Mouse (Mus musculus) thymus, adult 18-20 months (tissue): Measurements from ENCODE around the gene Fhod1.

Experiments
- DNase-seq, 2 experiments: peaks; one replicate each; pipeline ENCODE4 v3.0.0; 2022; ENCODE audit warnings: mixed read lengths in 2 of 2

The Fhod1 gene

DNA sequence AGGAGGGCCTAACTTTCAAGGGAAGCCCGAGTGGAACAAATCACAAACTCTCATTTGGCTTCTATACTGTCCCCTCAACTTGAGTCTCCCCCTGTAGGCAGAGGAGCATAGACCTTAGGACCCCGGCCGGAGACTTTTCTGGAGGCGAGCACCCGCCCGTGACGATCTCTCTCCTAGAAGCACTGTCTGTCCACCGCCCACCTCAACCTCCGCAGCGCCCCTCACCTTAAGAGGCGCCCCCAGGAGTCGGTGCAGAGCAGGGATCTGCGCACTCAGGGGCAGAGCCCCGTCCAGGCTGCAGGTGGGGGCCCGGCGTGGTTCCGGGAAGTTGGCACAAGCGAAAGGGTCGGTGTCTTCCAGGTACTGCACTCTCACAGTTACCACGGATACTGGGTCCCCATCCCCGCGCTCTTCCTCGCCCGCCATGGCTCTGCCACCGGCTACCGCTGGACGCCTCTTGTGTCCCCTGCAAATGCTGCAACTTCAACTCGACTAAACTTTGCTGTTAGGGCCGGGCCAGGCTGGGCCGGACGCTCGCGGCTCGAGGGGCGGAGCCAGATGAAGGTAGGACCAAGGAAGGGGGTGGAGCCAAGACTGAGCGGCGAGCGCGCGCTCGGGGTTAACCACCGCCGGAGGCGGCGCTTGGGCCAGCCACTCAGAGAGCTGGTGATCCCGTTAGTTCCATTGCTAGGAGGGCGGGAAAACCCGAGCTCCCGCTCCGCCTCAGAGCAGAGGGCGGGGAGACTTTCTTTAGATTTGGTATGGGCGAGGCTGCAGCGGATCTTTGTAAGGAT, at the start of gene Fhod1:
Gene Fhod1 (minus strand): TSS at position 526 of the 794 bp plus-strand sequence.
- peak; percentile 84 to 85 for DNase-seq

DNA sequence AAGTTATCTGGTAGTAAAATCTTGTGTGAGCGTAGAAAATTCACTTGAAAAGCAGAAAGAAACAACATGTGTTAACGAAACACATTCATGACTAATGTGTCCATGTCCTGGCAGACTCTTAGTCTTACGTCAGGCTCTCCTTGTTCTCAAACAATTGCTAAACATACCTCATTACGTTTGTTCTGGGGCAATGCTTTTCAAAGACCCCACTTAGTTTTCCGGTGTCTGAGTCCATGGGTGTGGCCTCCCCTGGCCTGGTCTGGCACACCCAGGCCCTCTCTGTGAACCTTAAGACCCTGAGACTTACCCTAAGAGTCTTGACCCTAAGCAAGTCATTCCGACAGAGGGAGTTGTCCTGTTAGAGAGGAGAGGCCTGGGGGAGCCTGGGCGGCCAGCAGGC, 46.2 kb upstream of the Fhod1 start:
- no peak for DNase-seq

DNA sequence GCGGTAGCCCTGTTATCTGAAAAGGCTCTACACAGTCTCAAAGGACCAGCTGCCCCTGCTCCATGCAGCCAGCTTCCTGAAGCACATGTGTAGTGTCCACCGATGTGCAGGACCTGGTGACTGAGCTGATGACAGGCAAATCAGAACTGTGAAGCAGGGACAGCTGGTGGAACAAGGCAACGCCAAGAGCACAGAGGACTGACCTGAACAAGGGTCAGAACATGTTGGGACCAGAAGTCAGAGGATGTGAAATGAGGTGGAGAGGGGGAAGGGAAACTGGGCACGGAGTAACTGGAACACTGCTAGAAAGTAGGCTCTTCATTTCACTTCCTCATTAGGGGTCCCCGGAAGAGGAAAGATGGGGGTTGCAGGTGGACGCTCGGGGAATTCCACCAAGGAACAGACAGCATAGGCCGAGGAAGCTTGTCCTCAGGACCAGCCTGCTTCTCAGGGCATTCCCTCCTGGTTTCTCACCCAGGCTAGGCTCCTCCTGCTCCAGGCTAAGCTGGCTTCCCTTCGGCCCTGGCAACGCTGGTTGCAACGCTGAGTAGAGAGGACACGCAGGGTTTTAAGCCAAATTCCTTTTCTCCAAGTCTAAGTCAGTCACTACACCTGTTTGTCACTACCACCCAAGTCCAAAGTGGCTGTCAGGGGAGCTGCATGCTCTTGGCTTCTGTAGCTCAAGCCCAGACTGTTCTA, 45.5 kb upstream of the Fhod1 start:
- DNase-seq = no peak

DNA sequence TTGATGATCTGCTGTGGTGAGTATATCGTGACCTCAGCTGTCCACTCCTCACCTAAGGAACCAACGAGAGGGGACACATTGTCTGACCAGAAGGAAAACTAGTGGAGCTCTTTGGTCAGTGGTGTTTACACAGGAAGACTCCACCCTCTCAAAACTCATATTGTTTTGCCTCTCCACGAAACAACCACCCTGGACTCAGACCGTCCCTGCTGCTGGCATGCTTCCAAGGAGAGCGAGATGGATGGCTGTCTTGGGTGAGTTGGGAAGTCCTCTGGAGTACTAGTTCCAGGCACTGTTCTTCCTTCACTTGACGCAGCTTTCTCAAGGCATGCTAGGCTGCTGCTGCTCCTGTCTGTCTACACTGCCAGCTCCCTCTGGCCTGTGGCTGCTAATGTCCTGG, 41.3 kb upstream of the Fhod1 start:
- no peak for DNase-seq

DNA sequence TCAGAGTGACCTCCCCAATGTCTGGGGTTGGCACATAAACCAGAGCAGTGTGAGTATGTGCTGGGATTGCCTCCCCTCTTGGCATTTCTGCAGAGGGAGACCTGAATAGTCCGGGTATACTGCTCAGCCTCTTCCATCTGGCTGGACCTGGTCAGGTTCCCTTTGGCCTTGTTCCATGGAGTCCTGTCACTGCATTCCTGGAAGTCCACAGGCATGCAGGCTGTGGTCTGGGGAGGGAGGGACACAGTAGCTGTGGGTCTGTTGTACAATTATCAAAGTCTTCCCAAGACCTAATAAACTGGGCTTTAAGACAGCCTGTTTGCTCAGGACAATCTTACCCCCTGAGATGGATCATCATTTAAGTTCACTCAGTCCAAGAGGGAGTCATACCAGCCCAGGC, 39.4 kb upstream of the Fhod1 start:
- no peak for DNase-seq

DNA sequence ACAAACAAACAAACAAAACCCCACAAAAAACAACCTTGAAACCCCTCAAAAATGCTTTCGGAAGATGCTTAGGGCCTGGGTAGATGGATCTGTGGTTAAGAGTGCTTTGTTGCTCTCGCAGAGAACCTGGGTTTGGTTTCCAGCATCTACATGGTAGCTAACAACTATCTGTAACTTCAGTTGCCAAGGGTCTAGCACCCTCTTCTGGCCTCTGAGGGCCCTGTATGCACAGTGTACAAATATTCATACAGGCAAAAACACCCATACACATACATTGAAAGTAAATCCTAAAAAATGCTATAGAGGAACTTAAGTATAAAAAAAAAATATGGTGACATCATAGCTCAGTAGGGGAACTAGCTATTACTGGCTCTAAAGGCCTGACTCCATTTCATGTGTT, 36.3 kb upstream of the Fhod1 start:
- no peak for DNase-seq

DNA sequence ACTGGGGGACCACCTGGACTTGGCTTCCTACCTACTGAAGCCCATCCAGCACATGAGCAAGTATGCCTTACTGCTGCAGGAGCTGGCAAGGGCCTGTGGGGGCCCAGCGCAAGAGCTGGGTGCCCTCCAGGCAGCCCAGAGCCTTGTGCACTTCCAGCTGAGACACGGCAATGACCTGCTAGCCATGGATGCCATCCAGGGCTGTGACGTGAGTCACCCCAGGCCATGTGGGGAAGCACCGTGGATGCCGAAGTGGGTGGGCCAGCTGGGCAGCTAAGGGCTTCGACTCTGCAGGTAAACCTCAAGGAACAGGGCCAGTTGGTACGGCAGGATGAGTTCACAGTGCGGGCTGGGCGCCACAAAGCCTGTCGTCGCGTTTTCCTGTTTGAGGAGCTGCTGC, 32.6 kb upstream of the Fhod1 start:
- DNase-seq = no peak

DNA sequence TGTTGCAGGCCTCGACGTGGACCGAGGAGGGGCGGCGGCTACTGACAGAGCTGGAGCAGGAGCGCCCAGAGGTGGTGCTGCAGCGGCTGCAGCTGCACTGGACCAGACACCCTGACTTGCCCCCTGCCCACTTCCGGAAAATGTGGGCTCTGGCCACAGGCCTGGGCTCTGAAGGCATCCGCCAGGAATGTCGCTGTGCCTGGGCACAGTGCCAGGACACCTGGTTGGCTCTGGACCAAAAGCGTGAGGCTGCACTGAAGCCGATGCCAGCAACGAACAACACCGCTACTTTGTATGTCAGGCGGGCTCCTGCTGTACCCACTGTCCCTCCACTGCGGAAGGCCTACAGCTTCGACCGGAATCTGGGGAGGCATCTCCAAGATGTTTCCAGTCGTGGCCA, 30.9 kb upstream of the Fhod1 start:
- DNase-seq = no peak

DNA sequence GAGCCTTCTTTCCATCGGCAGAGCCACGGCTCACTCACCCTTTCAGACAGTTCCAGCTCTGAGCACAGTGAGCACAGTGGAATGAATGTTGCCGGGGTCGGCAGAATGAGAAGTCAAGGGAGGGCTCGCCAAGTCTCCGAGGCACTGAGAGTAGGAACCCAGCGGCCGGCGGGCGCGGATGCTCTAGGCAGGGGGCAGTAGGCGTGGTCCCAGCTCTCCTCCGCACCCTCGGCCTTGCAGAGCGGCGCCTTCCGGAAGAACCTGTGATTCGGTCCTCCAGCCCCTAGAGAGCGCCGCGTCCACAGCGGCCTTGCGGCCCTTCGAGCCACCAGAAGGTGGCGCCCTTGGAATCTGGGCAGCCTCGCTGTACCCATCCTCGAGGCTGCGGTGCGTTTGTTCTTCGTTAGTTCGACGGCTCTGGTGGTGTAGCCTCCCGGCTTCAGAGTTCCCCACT, 26.8 kb upstream of the Fhod1 start:
- DNase-seq = no peak

DNA sequence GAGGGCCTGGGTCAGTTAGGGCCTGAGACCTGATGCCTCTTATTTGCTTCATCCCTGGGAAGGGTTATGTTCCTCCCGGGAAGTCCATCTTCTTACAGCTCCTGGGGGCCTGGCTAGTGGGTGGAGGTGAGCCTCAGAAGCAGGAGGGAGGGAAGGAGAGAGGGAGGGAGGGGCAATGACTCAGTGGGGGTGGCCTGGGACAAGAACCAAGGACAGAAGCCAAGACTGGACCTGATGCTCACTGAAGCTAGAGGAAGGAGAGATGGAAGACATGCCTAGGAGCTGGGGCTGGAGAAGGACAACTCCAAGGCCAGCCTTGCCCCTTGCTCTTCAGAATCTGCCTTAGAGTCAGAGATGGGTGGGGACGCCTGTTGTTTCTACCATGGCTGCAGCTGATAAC, 25.3 kb upstream of the Fhod1 start, which contains the start of gene Plekhg4:
Gene Plekhg4 (plus strand): TSS at position 243 of the 400 bp plus-strand sequence.
- no peak for DNase-seq

DNA sequence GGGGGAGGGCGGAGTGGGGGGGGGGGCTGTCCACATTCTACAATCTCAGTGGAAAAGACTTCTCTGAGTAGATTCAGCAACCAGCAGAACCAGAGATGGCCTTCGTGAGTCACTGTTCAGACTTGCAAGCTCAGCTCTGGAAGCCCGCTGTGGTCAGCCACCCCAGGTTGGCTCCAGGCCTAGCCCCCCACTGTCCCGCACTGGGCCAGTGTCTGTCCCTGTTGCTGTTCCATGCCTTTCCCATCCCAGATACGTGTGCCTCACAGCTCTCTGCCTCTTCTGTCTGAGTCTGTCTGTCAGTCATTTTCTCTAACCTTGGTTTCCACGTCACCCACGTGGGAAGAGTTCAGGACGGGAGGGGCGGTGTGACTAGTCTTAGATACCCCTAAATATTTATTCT, 24.7 kb upstream of the Fhod1 start:
- no peak for DNase-seq

DNA sequence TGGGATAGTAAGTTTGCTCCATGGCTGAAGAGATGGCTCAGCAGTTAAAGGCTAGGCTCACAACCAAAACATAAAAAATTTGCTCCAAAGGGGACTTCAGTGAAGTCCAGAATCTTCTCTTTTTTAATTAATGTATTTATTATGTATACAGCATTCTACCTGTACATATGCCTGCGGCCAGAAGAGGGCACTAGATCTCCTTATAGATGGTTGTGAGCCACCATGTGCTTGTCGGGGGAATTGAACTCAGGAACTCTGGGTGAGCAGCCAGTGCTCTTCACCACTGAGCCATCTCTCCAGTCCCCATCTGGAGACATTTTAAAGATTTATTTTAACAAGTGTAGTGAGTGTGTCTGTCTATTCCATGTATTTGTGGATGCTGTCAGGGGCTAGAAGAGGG, 19.4 kb upstream of the Fhod1 start:
- DNase-seq = no peak

DNA sequence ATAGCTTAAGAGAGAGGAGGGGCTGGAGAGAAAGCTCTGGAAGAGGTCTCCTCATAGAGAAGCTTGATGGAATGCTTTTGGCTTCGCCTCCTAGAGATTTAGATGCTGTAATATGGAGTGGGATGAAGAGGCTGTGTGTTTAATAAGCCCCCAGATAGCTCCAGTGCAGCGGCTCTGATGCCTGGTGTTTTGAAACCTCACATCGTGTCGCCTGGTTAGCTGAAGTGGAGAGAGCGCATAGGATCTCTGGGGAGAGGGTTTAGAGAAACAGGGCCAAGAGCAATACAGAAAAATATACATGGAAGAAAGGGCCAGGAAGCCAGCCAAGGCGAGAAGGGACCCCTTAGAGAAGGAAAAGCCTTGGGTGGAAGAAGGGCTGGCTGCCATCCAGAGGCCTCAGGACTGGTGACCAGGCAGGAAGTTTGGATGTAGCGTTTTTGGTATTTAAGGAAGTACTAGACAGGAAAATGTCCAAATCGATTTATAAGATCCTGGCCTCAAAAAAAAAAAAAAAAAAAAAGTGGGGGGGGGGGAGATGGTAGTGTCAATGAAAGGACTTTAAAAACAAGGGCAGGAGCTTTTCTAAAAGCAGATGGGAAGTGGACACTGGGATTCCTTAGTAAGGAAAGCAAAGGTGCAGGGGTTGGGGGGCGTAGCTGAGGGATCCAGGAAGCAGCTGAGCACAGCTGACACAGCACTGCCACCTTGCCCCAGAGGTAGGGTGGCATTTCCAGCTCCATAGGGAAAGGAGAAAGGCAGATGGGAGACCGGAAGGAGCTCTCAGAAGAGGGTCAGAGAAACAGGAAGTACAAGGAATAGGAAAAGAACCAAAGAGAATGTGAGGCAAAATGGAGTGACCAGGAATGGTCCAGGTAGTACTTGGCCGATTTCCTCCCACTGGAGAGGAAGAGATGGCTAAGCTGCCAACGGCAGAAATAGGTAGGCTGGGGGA, 14.3 kb upstream of the Fhod1 start:
- DNase-seq = no peak

DNA sequence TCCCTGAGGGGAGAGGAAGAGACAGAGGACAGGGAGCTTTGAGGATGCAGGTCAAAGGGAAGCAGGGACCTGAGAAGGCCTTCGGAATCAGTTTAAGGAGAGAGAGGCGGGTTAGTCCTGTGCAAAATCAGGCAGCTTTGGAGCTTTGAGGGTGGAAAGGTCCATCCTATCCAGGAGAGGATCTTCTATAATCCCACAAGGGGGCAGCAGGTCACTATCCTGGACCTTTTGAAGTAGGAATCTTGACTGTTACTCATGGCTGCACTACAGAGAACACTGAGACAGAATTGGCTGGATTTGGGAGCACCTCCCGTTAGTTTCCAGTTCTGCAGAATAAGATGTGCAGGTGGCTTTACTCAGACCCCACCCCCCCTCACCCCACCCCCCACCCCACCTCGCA, 11.9 kb upstream of the Fhod1 start:
- DNase-seq = no peak

DNA sequence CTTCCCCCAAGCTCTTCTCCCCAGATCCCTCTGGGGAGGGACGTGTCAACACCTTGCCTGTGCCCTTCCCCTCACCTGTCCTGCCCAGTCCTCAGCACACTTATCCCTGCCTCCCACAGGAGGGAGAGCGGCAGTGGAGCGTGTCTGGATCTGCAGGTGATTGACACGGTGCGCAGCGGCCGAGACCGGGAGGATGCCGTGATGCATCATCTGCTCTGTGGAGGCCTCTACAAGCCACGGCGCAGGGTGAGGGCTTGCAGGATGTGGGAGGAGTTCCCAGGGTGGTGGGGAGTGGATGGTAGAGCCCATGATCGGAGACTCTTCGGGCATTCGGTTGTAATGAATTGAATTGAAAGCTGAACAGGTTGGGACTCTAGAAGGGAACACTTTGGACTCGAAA, 11.5 kb upstream of the Fhod1 start:
- no peak for DNase-seq

DNA sequence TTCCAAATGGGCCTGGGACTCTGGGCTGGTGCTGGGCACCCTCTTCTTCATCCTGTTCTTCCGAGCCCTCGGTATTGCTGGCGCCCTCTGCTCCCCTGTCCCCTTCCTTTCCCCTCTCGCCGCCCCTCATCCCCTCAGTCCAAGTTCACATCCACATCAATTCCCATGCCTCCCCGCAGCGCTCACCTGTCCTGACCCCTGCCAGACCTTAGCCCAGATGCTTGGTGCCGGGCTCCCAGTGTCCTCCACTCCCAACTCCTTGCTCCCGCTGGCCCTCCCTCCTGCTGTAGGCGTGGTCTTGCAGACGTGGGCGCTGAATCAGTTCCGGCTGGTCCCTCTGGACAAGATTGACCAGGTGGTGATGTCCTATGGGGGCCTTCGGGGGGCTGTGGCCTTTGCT, 8.9 kb upstream of the Fhod1 start:
- no peak for DNase-seq

DNA sequence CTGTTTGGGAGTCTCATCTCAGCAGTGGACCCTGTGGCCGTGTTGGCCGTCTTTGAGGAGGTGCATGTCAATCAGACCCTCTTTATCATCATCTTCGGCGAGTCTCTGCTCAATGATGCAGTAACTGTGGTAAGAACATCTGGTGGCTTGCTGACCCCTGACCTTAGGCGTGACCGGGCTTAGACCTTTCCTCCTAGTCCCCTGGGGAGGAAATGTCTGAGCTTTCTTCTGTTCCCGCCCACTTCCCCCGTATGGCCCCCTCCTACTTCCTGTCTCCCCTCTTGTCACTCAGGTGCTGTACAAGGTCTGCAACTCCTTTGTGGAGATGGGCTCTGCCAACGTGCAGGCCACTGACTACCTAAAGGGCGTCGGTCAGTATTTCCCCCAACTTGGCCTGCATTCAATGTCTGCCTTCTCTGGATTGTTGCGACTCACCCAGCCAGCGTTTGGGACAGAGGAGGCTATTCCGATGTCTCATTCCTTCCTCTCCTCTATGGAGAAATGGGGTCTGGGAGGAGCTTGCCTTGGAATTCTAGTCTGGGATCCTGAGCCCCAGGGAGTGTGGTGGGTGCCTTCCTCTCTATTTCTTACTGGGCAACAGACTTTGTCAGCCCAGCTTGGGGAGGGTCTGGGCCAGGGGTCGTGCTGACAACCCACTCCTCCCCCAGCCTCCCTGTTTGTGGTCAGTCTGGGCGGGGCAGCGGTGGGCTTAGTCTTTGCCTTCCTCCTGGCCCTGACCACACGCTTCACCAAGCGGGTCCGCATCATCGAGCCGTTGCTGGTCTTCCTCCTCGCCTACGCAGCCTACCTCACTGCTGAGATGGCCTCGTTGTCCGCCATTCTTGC, 7.6 kb upstream of the Fhod1 start:
- peak; percentile 39 to 59 for DNase-seq

DNA sequence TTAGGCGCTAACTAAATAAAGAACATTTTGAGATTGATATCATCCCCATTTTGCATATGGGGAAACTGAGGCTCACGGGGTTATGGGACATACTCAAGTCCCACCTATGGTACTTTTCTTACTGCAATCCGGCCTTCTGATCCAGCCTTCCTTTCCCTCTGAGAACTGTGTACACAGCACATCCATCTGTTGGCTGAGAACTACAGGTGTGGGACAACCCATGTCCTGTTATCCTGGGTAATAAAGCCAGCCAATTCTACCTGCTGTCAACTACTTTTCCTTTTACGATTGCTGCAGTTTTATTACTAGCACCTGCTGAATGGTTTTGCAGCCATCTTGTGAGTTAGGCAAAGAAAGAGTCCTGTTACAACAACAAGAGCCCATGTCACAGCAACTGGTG, 6.8 kb upstream of the Fhod1 start:
- DNase-seq = no peak

DNA sequence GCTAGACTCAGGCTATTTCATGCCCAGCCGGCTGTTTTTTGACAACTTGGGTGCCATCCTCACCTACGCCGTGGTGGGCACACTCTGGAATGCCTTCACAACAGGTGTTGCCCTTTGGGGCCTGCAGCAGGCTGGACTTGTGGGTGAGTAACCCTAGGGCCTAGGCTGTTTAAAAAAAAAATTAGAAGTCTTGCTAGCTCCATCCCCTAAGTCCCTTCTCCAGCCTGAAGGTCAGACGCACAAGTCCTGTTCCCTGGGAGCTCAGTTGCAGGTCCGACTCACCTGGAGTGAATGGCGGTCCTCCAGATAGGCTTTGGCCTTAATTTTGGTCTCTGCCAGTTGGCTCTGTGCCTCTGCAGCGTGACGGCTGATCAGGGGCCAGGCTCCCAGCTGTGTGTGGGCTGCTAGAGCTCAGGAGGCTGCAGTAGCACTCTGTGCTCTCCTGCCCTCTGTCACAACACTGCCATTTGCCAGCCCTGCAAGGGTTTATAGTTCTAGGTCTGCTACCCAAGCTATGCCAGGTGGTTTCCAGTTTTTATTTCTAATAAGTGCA, 5.9 kb upstream of the Fhod1 start:
- DNase-seq = no peak

DNA sequence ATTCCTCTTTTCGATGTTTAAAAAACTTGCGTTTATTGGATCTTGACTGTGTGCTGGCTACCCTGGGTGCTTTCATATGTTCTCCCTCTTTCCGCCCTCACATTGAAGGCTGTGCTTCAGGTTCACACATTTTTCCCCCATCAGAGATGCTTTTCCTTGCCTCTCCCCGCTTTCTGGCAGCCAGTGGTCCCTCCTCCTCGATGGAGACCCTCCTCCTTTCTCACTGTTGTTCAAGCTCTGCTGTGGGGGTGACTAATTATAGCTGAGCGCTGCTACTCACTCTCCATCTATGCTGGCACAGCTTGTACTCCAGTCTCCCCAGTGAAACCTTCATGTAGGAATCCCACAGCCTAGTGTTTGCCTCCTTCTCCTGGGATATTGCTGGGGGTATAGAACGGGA, 2.4 kb upstream of the Fhod1 start:
- no peak for DNase-seq

DNA sequence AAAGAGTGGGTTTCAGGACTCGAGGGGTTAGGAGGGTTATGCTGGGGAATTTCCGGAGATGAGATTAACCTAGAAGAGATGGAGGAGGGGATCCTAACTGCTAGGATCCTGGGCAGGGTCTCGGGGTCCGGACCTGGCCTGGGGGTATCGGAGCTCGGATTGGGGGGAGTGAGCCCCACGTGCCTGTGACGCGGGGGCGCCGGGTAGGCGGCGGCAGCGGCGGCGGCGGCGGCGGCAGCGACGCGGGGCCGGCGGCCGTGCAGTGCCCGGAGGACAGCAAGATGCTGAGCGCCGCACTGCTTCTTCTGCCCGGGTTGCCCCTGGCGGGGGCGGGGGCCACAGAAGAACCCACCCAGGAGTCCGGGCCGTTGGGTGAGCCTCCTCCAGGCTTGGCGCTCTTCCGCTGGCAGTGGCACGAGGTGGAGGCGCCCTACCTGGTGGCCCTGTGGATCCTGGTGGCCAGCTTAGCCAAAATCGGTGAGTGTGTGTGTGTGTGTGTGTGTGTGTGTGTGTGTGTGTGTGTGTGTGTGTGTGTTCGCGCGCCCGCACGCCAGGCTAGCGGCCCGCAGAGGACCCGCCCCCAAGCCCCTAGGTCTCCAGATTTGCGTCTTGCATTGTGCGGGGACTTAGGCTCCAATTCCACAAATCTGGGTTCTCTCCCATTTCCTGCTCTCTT, 1.5 kb upstream of the Fhod1 start:
- DNase-seq = no peak
